Mouse (Mus musculus) C2C12 (cell line): ENCODE data around the gene Morc3.

Source experiments
- CEBPB ChIP-seq: IDR thresholded peaks from one replicate; pipeline ENCODE4 v1.6.1; 2011; ENCODE audit warnings: low read depth, mild to moderate bottlenecking, control low read depth, moderate library complexity
- CTCF ChIP-seq: IDR thresholded peaks from one replicate; pipeline ENCODE4 v1.5.1; 2011; ENCODE audit not compliant: control insufficient read depth, insufficient read depth, insufficient read length
- MYOG ChIP-seq: IDR thresholded peaks from one replicate; pipeline ENCODE4 v1.6.1; 2011; ENCODE audit not compliant: control insufficient read depth, insufficient read length; ENCODE audit errors: extremely low read depth

- TF ChIP-seq MYOG (no peak), CEBPB (no peak), CTCF (no peak)
These were observed 32.0 kb upstream of the Morc3 start for GRCm38 (mm10) chr16:93799936-93800335.
